Mouse (Mus musculus) embryonic fibroblast, embryonic 13.5 days (primary cell): ENCODE measurements around the gene Mov10. TPM values are rescaled to one million over a fixed set of nuclear protein-coding genes. Genes with fewer than 3 reads are reported as not detected.
A peak's percentile ranks its signal among the peaks of the same experiment; 100 is the strongest.
"Not testable (repeated sequence)": the region's sequence is repeated elsewhere in the genome, so short reads cannot be mapped to it uniquely, and the experiment has no call there.

Experiments used
- H3K27ac ChIP-seq: 2 replicates; pipeline ENCODE4 v1.5.1; 2012; ENCODE audit warnings: low read length, control low read depth, inconsistent platforms; ENCODE audit not compliant: insufficient read depth
- H3K4me1 ChIP-seq: 2 replicates; pipeline ENCODE4 v1.6.1; 2011; ENCODE audit warnings: low read length; ENCODE audit not compliant: control insufficient read depth, insufficient read depth
- H3K4me3 ChIP-seq: 2 replicates; pipeline ENCODE4 v1.5.1; 2011; ENCODE audit warnings: mild to moderate bottlenecking, control low read depth, low read length; ENCODE audit not compliant: insufficient read depth
- CTCF ChIP-seq: IDR thresholded peaks from 2 replicates; pipeline ENCODE4 v1.5.1; 2011; ENCODE audit warnings: mild to moderate bottlenecking, control low read depth, low read length, moderate library complexity, borderline replicate concordance; ENCODE audit not compliant: insufficient read depth
- POLR2A ChIP-seq: IDR thresholded peaks from 2 replicates; pipeline ENCODE4 v1.6.1; 2011; ENCODE audit warnings: low read depth, mild to moderate bottlenecking, control low read depth, low read length, moderate library complexity
- polyA plus RNA-seq: library from polyadenylated mRNA; stranded (reverse); fragments of >200 nt; gene quantifications from 2 replicates; pipeline ENCODE4 v1.2.4, GENCODE M21; 2011; ENCODE audit warnings: low read depth; ENCODE audit not compliant: missing spikeins, insufficient read length

Gene Mov10
- polyA plus RNA-seq, result 21.3 and 25.8 TPM in 2 replicates

DNA sequence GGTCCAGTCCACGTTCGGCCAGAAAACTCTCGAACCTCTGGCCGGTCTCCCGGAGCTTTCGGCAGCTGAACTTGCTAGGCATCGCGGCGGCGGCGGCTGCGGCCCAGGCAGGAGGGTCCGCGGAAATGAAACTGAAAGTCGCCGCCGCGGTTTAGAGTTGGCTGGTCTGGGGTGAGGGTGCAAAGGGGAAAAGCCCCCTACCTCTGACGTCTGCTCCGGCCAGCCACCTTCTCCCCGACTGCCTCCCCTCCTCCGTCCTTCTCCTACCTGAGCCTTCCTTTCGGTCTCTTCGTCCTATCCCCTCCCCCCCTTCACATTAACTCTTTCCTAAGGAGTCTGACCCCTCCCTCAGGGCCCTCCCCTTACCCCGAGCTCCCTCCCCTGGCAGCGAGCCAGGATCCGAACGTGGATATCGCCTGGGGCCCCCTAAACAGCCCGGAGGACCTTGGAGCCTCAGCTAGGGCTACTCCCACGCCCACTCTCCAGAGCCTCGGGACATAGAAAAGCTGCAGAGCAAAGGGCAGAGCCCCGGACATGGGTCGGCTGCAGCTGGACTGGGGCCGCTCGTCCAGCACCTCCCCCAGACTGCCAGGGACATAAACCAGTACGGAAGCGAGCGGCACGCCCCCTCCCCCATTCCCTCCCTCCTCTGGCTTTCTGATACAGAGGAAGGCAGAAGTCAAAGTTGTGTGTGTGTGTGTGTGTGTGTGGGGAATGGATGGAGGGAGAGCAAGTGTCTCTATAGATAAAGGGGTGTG lies at the start of gene Mov10:
Gene Mov10 (minus strand): TSS at position 573 of the 758 bp plus-strand sequence.
- H3K4me1 ChIP-seq, result peaks cover 9% of the 10 kb centered on the region
- H3K27ac ChIP-seq, result peak within 1 kb of the TSS; percentile 43
- peak within 1 kb of the TSS; percentile 64 for H3K4me3 ChIP-seq
- TF ChIP-seq POLR2A (peak; percentile 45), CTCF (no peak)

DNA sequence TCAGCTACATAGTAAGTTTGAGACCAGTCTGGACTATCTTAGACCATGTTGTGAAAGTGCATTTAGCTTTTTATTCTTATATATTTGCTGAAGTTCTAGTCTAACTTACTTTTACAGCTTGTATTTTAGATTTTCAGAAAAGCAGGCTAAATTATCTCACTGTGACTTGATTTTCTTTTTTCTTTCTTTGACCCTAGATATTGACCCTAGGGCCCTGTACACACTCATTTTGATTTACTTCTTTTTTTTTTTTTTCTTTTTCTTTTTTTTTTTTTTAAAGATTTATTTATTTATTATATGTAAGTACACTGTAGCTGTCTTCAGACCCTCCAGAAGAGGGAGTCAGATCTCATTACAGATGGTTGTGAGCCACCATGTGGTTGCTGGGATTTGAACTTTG lies 48.3 kb upstream of the Mov10 start:
- H3K4me1 ChIP-seq, H3K27ac ChIP-seq: not testable (repeated sequence)
- H3K4me3 ChIP-seq, result peak overlapping the region; percentile 15

DNA sequence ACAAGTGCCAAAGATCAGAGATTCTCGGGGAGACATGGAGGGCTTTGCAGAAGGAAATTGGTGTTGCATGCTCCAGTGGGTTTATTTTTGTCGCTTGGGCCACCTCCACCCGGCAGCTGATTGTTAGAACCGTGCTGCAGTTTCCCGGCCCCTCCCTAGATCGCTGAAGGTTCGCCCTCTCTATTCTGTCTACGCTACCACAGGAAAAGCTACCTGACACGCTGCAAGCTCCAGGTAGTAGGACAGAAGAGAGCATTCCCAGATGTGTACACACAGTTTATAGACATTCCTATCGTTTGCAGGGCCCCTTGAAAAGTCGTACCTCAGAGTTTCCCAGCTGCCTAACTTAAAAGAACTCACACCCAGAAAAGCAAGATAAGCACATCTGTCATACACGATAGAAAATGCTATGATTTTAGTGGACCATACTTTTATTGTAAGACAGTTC lies 47.0 kb upstream of the Mov10 start:
- no peak for TF ChIP-seq CTCF
- TF ChIP-seq POLR2A, result no peak
- H3K4me3 ChIP-seq, result peak overlapping the region; percentile 96
- no peaks in the 10 kb centered on the region; the same call in 1 of the 2 replicates for H3K4me1 ChIP-seq
- peak overlapping the region; percentile 23 for H3K27ac ChIP-seq

DNA sequence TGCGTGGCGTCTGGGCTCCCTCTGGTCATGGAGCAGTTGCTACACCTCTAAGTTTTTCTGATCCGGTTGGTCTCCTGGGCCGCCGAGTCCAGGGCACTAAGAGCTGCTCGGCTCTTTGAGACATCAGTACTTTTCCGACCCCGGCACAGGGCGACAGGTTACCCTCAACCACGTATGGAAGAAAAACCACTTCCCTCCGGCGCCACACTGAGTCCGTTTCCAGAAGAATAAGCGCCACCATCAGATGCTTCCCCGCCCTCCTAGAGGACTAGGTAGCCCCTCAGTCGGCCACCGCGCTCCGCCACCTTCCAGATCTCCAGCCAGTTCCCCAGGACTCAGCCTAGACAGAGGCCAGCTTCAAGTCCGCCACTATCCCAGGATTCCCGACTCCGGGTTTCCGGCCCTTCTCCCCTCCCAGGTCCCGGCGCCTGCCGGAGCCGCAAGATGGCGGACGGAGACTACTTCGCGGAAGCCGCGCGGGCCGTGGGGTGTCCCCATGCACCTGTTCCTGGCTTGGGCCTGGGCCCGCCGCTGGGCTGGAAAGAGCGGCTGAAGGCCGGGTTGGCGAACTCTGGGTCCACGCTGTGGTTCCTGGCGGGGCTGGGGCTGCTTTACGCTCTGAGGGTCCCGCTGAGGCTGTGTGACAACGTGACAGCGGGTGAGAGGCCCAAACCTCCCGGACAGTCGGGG lies 46.4 kb upstream of the Mov10 start:
- TF ChIP-seq CTCF (no peak), POLR2A (peak; percentile 76)
- Histone ChIP-seq H3K4me1 (no peaks in the 10 kb centered on the region; the same call in 1 of the 2 replicates), H3K4me3 (peak overlapping the region; percentile 96), H3K27ac (peak overlapping the region; percentile 85)

DNA sequence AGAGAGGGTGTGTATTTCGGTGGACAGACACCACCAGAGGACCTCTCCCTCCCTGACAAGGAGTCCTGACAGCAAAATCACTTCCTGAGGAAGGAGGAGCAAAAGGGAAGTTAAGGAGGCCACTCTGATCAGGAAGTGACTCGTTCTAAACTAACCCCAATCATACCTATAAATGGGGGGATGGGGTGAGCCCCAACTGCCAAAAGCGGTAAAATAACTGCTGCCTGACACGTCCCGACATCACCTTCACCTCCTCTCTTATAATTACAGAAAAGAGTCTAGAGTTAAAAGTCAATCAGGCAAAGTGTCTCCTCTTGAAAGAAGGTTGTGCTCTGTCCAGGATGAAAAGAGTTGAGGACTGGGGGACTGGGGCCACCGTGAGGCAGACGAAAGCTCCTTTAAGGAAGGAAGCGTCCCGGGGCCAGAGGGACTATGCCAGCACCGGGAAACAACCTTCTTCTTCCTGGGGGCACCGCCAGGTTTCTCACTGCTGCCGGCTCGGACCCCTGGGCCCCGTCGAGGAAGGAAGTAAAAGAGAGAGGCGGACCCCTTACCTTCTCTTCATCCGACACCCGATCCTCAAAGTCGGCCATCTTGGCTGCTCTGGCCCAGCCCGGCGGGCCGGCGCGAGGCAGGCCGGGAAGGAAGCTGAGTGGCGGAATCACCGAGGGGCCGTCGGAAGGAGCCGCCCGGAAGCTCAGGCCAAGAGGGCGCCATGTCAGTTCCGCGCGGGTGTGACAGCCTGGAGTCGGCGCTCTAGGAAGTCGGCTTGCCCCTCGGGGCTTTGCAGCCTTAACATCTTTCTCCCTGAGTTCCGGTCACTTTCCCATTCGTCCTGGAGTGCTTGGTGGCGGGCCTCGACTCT lies 45.7 kb upstream of the Mov10 start, which contains the start of the genes St7l and Capza1:
Gene St7l (plus strand): TSS at position 220 of the 865 bp plus-strand sequence.
Gene Capza1 (minus strand): TSS at position 720 of the 865 bp plus-strand sequence.
- no peak for TF ChIP-seq CTCF
- TF ChIP-seq POLR2A, result peak; percentile 88
- Histone ChIP-seq H3K27ac (peak within 1 kb of the TSS; percentile 85), H3K4me3 (peak within 1 kb of the TSS; percentile 96), H3K4me1 (no peaks in the 10 kb centered on the region; the same call in 1 of the 2 replicates)

DNA sequence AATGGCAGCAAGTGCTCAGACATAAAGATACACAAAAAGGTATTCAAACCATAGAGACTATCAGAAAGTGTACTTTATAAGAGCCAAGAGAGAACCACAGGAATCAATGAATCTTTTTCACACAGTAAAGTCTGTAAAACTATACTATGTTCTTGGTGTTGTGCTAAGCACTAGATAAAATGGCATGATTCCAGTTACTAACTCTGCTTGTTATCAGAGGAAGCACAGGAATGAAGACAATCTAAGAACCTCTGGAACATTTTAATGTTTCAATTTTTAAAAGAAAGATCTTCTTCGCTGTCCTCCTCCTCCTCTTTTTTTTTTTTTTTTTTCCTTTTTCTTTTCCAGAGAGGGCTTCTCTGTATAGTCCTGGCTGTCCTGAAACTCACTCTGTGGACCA lies 40.2 kb upstream of the Mov10 start:
- Histone ChIP-seq H3K4me1 (peaks cover 2% of the 10 kb centered on the region; the same call in 1 of the 2 replicates), H3K27ac (no peak overlapping the region), H3K4me3 (no peak overlapping the region)
- TF ChIP-seq POLR2A, result no peak
- TF ChIP-seq CTCF, result no peak

DNA sequence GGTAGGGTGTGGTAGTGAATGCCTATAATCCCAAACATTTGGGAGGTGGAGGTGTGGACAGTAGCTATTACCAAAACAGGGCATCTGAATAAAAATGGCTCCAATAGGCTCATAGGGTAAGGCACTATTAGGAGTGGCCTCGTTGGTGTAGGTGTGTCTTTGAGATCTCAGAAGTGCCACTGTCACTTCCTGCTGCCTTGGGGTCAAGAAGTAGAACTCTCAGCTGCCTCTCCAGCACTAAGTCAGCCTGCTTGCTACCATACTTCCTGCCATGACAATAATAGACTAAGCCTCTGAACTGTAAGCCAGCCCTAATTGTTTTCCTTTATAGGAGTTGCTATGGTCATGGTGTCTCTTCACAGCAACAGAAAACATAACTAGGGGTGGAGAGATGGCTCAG lies 37.7 kb upstream of the Mov10 start:
- H3K4me1 ChIP-seq, result 0 out of 2 replicates have a peak, but pooled peaks cover 2% of the 10 kb centered on the region
- H3K4me3 ChIP-seq, result no peak overlapping the region
- TF ChIP-seq CTCF (no peak), POLR2A (no peak)
- H3K27ac ChIP-seq, result no peak overlapping the region

DNA sequence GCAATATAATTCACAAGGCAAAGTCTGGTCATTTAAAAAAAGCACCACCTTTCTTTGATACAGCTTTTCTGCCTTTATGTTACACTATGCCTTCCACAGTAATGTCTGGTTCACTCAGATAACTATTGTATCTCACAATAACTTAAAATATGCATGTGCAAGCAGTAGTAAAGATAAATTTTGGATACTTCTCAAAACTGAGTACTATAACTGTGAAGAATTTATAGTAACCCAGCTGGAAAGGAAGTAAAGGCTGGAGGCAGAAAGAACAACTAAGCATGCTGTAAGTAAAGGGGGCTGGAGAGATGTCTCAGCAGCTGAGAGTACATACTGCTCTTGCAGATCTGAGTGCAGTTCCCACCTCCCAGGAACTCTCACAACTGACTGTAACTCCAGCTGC lies 36.5 kb upstream of the Mov10 start:
- Histone ChIP-seq H3K27ac (no peak overlapping the region), H3K4me1 (0 out of 2 replicates have a peak, but pooled peaks cover 2% of the 10 kb centered on the region), H3K4me3 (no peak overlapping the region)
- TF ChIP-seq CTCF, result no peak
- no peak for TF ChIP-seq POLR2A

DNA sequence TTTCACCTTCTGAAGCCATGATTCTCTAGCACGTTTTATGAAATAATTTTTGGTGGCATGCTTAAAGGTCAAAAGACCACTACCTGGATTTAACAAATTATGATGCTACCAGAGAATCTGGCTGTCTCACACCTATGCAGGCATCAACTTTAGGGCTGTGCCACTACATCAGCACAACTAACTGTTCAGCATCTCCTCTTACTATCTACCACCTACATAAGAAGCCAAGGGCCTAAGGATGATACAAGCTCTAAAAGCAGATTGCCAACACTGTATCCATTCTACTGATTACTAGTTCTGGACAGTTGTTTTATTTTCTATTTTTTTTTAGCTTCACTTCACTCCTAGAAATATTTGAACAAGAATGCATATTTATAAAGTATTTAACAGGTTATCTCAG lies 36.1 kb upstream of the Mov10 start:
- H3K4me1 ChIP-seq, result 0 out of 2 replicates have a peak, but pooled peaks cover 2% of the 10 kb centered on the region
- H3K4me3 ChIP-seq, result no peak overlapping the region
- TF ChIP-seq CTCF (no peak), POLR2A (no peak)
- no peak overlapping the region for H3K27ac ChIP-seq
